Mouse (Mus musculus): ENCODE measurements around the gene Dhx29.

DNA sequence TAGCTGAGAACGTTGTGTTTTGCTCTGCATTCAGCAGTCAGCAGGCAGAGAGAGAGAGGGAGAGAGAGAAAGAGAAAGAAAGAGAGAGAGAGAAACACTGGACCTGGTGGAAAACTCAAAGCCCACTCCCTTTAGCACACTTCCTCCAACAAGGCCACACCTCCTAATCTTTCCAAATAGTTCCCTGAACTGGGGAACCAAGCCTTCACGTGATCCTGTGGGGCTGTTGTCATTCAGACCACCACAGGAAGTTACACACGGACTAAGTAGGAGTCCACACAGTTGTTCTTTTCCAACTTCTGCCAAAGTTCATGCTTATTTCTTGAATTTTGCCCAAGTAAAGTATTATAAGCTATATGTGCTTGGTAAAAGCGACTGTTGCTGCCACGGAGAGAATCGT lies 18.6 kb downstream of the Dhx29 start:
- TF ChIP-seq CTCF (IDR thresholded peaks at IDR 0.05; ENCODE audit: extremely low read depth, insufficient read depth, low read length) (no peak), POLR2A (IDR thresholded peaks at IDR 0.05; ENCODE audit: extremely low read depth, insufficient read depth, low read length) (no peak)

All from cortical plate, adult 2 months (tissue).